Mouse (Mus musculus): ENCODE results near the gene Gsap. TPM values are rescaled to one million over a fixed set of nuclear protein-coding genes. Genes with fewer than 3 reads are reported as not detected.

Gene Gsap
- total and polyA plus RNA-seq, 2 experiments: 13.3 to 45.5 TPM

DNA sequence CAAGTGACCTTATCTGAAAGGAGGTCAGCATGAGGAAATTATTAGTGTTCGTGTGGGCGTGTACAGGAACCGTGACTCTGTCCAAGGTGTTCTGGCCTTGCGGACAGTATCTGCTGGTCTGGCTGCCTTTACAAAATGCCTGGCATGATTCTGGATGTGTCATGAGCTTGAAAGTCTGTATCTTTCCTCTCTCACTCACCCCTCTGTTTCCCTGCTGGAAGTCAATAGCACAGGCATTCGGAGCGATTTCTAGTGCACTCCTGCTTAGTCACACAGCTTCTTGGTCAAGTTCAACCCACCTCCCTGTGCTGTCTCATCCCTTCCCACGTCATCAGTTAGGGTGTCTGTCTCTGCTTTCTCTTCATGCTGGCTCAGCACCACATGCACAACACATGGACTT lies 162.3 kb downstream of the Gsap start:
- no peaks in the 10 kb centered on the region for H3K79me2 ChIP-seq (ENCODE audit: control insufficient read depth, insufficient read depth, low read length)
- no peaks in the 10 kb centered on the region for H3K36me3 ChIP-seq (ENCODE audit: control insufficient read depth, insufficient read depth, low read length)
- no peaks in the 10 kb centered on the region for H3K4me1 ChIP-seq (ENCODE audit: control insufficient read depth, insufficient read depth, low read length)
- H3K9ac ChIP-seq (ENCODE audit: low read depth, low read length): no peak overlapping the region
- DNase-seq (ENCODE audit: extremely low read depth, low read depth, low spot score): no peak
- 84% methylated on average over 7 of the region's 7 CpGs for whole genome bisulfite sequencing
- H3K4me3 ChIP-seq (ENCODE audit: insufficient read depth, low read depth, low read length): no peak overlapping the region
- no peaks in the 10 kb centered on the region for H3K27me3 ChIP-seq (ENCODE audit: control insufficient read depth, insufficient read depth, low read length)
- TF ChIP-seq CTCF (IDR thresholded peaks at IDR 0.05; ENCODE audit: low read depth, low read length) (no peak), POLR2A (IDR thresholded peaks at IDR 0.05; ENCODE audit: extremely low read depth, insufficient read depth, low read length) (no peak)
- no peak overlapping the region for H3K27ac ChIP-seq (replicated peaks; ENCODE audit: insufficient read depth, low read depth, low read length)

DNA sequence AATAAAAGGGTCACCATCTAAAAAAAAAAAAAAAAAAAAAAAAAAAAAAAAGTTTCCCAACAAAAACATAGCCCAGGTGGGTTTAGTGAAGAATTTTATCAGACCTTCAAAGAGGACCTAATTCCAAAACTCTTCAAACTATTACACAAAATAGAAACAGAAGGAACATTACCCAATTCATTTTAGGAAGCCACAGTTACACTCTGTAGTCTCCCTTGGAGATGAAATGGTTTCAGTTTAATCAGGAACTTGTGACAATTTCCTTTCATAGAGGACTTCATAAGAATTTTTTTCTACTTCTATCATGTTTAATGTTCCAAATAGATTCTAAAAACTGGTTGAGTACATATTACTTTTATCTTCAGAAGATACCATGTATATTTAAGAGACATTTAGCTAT lies 165.6 kb downstream of the Gsap start:
- no peak for TF ChIP-seq POLR2A (IDR thresholded peaks at IDR 0.05; ENCODE audit: extremely low read depth, insufficient read depth, low read length)
- TF ChIP-seq CTCF (IDR thresholded peaks at IDR 0.05; ENCODE audit: low read depth, low read length): no peak
- no peaks in the 10 kb centered on the region for H3K36me3 ChIP-seq (ENCODE audit: control insufficient read depth, insufficient read depth, low read length)
- no peaks in the 10 kb centered on the region for H3K27me3 ChIP-seq (ENCODE audit: control insufficient read depth, insufficient read depth, low read length)
- no peak overlapping the region for H3K27ac ChIP-seq (replicated peaks; ENCODE audit: insufficient read depth, low read depth, low read length)
- no peaks in the 10 kb centered on the region for H3K79me2 ChIP-seq (ENCODE audit: control insufficient read depth, insufficient read depth, low read length)
- no peak overlapping the region for H3K9ac ChIP-seq (ENCODE audit: low read depth, low read length)
- no peak overlapping the region for H3K4me3 ChIP-seq (ENCODE audit: insufficient read depth, low read depth, low read length)
- no peak for DNase-seq (ENCODE audit: extremely low read depth, low read depth, low spot score)
- no peaks in the 10 kb centered on the region for H3K4me1 ChIP-seq (ENCODE audit: control insufficient read depth, insufficient read depth, low read length)

DNA sequence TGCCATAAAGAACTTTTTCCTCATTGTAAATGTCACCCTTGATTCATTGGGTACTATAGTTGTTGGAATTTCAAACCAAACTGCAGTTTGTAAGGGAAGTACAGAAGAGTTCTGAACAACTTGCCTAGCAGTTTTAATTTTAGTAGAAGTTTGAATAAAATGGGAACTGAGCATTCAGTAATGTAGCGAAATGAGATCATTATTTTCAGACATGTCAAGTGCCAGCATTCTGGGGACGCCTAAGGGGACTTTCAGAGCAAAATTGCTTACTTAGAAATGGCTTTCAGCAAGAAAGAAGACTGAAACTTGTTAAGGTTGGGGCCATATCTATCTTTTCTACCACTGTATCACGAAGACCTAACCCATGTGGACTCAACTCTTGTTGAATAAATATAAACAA lies 172.6 kb downstream of the Gsap start:
- H3K9ac ChIP-seq (ENCODE audit: low read depth, low read length): no peak overlapping the region
- H3K27ac ChIP-seq (replicated peaks; ENCODE audit: insufficient read depth, low read depth, low read length): no peak overlapping the region
- no peaks in the 10 kb centered on the region; the same call in 1 of the 2 replicates for H3K27me3 ChIP-seq (ENCODE audit: control insufficient read depth, insufficient read depth, low read length)
- WGBS: 75% methylated on average over 3 of the region's 3 CpGs
- no peaks in the 10 kb centered on the region for H3K79me2 ChIP-seq (ENCODE audit: control insufficient read depth, insufficient read depth, low read length)
- no peak overlapping the region for H3K4me3 ChIP-seq (ENCODE audit: insufficient read depth, low read depth, low read length)
- no peaks in the 10 kb centered on the region for H3K4me1 ChIP-seq (ENCODE audit: control insufficient read depth, insufficient read depth, low read length)
- no peaks in the 10 kb centered on the region for H3K36me3 ChIP-seq (ENCODE audit: control insufficient read depth, insufficient read depth, low read length)
- DNase-seq (ENCODE audit: extremely low read depth, low read depth, low spot score): no peak
- no peak for TF ChIP-seq CTCF (IDR thresholded peaks at IDR 0.05; ENCODE audit: low read depth, low read length)
- TF ChIP-seq POLR2A (IDR thresholded peaks at IDR 0.05; ENCODE audit: extremely low read depth, insufficient read depth, low read length): no peak

DNA sequence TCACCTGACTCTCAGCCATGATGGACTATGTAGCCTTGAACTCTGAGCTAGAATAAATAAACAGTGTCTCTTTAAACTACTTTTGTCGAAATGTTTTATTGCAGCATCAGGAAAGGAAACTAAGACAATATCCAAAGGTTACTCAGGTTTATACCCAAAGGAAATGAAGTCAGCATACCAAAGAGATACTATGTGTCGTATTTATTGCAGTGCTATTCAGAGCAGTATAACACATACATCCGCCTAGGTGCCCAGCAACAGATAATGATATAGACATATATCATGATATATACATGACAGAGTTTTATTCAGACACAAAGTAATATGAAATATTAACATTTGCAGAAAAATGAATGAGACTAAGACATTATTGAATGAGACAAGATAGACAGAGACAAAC lies 177.3 kb downstream of the Gsap start:
- DNase-seq (ENCODE audit: extremely low read depth, low read depth, low spot score): peak; percentile 37
- H3K27me3 ChIP-seq (ENCODE audit: control insufficient read depth, insufficient read depth, low read length): no peaks in the 10 kb centered on the region; the same call in 1 of the 2 replicates
- no peak overlapping the region for H3K4me3 ChIP-seq (ENCODE audit: insufficient read depth, low read depth, low read length)
- WGBS: 45% methylated on average over 3 of the region's 3 CpGs
- H3K27ac ChIP-seq (replicated peaks; ENCODE audit: insufficient read depth, low read depth, low read length): no peak overlapping the region
- H3K4me1 ChIP-seq (ENCODE audit: control insufficient read depth, insufficient read depth, low read length): no peaks in the 10 kb centered on the region
- no peak overlapping the region for H3K9ac ChIP-seq (ENCODE audit: low read depth, low read length)
- TF ChIP-seq CTCF (IDR thresholded peaks at IDR 0.05; ENCODE audit: low read depth, low read length) (no peak), POLR2A (IDR thresholded peaks at IDR 0.05; ENCODE audit: extremely low read depth, insufficient read depth, low read length) (no peak)
- H3K79me2 ChIP-seq (ENCODE audit: control insufficient read depth, insufficient read depth, low read length): no peaks in the 10 kb centered on the region
- no peaks in the 10 kb centered on the region for H3K36me3 ChIP-seq (ENCODE audit: control insufficient read depth, insufficient read depth, low read length)

Other genes starting within 250 kb of the Gsap start
- 7.7 and 8.6 TPM in 2 replicates for gene Rsbn1l, start 229.9 kb upstream of the Gsap start, total RNA-seq (2014; rRNA removed)
- 1.3 and 1.6 TPM in 2 replicates for gene Rsbn1l, start 229.9 kb upstream of the Gsap start, polyA plus RNA-seq (2012; rRNA removed)
- gene Ptpn12, start 130.3 kb upstream of the Gsap start, total RNA-seq (2014; rRNA removed): 11.5 and 15.4 TPM in 2 replicates
- gene Ptpn12, start 130.3 kb upstream of the Gsap start, polyA plus RNA-seq (2012; rRNA removed): 19.4 and 20.9 TPM in 2 replicates
- 4.5 and 4.8 TPM in 2 replicates for gene Fgl2, start 186.4 kb downstream of the Gsap start, total RNA-seq (2014; rRNA removed)
- 0.50 and 1.3 TPM in 2 replicates for gene Fgl2, start 186.4 kb downstream of the Gsap start, polyA plus RNA-seq (2012; rRNA removed)
- not detected in 2 replicates for gene Ccdc146, start 238.4 kb downstream of the Gsap start, total RNA-seq (2014; rRNA removed)
- not detected in 2 replicates for gene Ccdc146, start 238.4 kb downstream of the Gsap start, polyA plus RNA-seq (2012; rRNA removed)
- gene Fam185a, start 238.7 kb downstream of the Gsap start, total RNA-seq (2014; rRNA removed): 7.1 and 9.8 TPM in 2 replicates
- 1.7 and 1.8 TPM in 2 replicates for gene Fam185a, start 238.7 kb downstream of the Gsap start, polyA plus RNA-seq (2012; rRNA removed)

Data from liver, adult 2 months (tissue).